Mouse (Mus musculus) stomach, embryonic 15.5 days (tissue): Measurements from ENCODE around the gene Mllt3. TPM values are rescaled to one million over a fixed set of nuclear protein-coding genes. Genes with fewer than 3 reads are reported as not detected.
A peak's percentile ranks its signal among the peaks of the same experiment; 100 is the strongest.

Experiments
- ATAC-seq: fragments of 200-750 bp; cut with Nextera tagmentation; 2 replicates; pipeline ENCODE4 v1.8.0; 2017; ENCODE audit warnings: low read depth, moderate number of reproducible peaks, moderate TSS enrichment; ENCODE audit not compliant: insufficient read depth, low FRiP score
- H3K27ac ChIP-seq: fragments of 300-500 bp; sonication (generic); 2 replicates; pipeline ENCODE4 v1.5.1; 2015; ENCODE audit warnings: mild to moderate bottlenecking, inconsistent platforms
- H3K27me3 ChIP-seq: fragments of 300-500 bp; sonication (generic); replicated peaks from 2 replicates; pipeline ENCODE4 v1.6.1; 2015; ENCODE audit warnings: inconsistent platforms
- H3K36me3 ChIP-seq: fragments of 300-500 bp; sonication (generic); 2 replicates; pipeline ENCODE4 v1.6.1; 2015; ENCODE audit warnings: inconsistent platforms
- H3K4me1 ChIP-seq: fragments of 300-500 bp; sonication (generic); 2 replicates; pipeline ENCODE4 v1.6.1; 2015; ENCODE audit warnings: inconsistent platforms
- H3K4me2 ChIP-seq: fragments of 300-500 bp; sonication (generic); 2 replicates; pipeline ENCODE4 v1.6.1; 2015; ENCODE audit warnings: mild to moderate bottlenecking, inconsistent platforms
- H3K4me3 ChIP-seq: fragments of 300-500 bp; sonication (generic); replicated peaks from 2 replicates; pipeline ENCODE4 v1.5.1; 2015; ENCODE audit warnings: inconsistent platforms
- H3K9ac ChIP-seq: fragments of 300-500 bp; sonication (generic); 2 replicates; pipeline ENCODE4 v1.6.1; 2015; ENCODE audit warnings: inconsistent platforms
- H3K9me3 ChIP-seq: fragments of 300-500 bp; sonication (generic); 2 replicates; pipeline ENCODE4 v1.6.1; 2016; ENCODE audit warnings: inconsistent platforms
- WGBS: fragments of 180-500 bp; shearing (Covaris S2); methylation state at CpG from one replicate; pipeline ENCODE4 v1.1.7; 2015; 5-methylcytosine and 5-hydroxymethylcytosine counted together
- polyA plus RNA-seq: library from polyadenylated mRNA; unstranded; fragments of >200 nt; fragmentation: Nextera tagmentation; extraction: Ambion mirVana; gene quantifications from 2 replicates; pipeline ENCODE4 v1.2.1, GENCODE M21; 2015

Gene Mllt3
- polyA plus RNA-seq, 1 experiment from 2014 or later = 38.7 TPM

GRCm38 (mm10) chr4:88011870-88012572, 21.1 kb downstream of the Mllt3 start:
- Histone ChIP-seq H3K27me3 (no peaks in the 10 kb centered on the region), H3K4me3 (no peak overlapping the region), H3K36me3 (no peaks in the 10 kb centered on the region), H3K9me3 (no peaks in the 10 kb centered on the region), H3K4me2 (no peak overlapping the region), H3K27ac (no peak overlapping the region), H3K9ac (no peak overlapping the region), H3K4me1 (peaks cover 2% of the 10 kb centered on the region; the same call in 1 of the 2 replicates)
- 70% methylated on average over 4 of the region's 4 CpGs for WGBS
- no peak for ATAC-seq

GRCm38 (mm10) chr4:88010441-88010840, 22.7 kb downstream of the Mllt3 start:
- no peak for ATAC-seq
- H3K4me1 ChIP-seq = no peaks in the 10 kb centered on the region; the same call in 1 of the 2 replicates
- H3K4me2 ChIP-seq = no peak overlapping the region
- H3K4me3 ChIP-seq = no peak overlapping the region
- 80% methylated on average over 5 of the region's 5 CpGs for WGBS
- no peak overlapping the region for H3K27ac ChIP-seq
- no peak overlapping the region for H3K9ac ChIP-seq
- no peaks in the 10 kb centered on the region for H3K36me3 ChIP-seq
- no peaks in the 10 kb centered on the region for H3K9me3 ChIP-seq
- H3K27me3 ChIP-seq = no peaks in the 10 kb centered on the region

GRCm38 (mm10) chr4:88005801-88006200, 27.4 kb downstream of the Mllt3 start:
- ATAC-seq = no peak
- no peak overlapping the region for H3K4me2 ChIP-seq
- no peaks in the 10 kb centered on the region for H3K4me1 ChIP-seq
- no peaks in the 10 kb centered on the region for H3K27me3 ChIP-seq
- no peaks in the 10 kb centered on the region for H3K9me3 ChIP-seq
- no peak overlapping the region for H3K9ac ChIP-seq
- H3K27ac ChIP-seq = no peak overlapping the region
- H3K4me3 ChIP-seq = no peak overlapping the region
- 84% methylated on average over 3 of the region's 3 CpGs for WGBS
- H3K36me3 ChIP-seq = no peaks in the 10 kb centered on the region

GRCm38 (mm10) chr4:88003159-88003948, 29.8 kb downstream of the Mllt3 start:
- ATAC-seq = no peak
- Histone ChIP-seq H3K4me1 (no peaks in the 10 kb centered on the region), H3K27me3 (no peaks in the 10 kb centered on the region), H3K36me3 (no peaks in the 10 kb centered on the region), H3K4me3 (no peak overlapping the region), H3K4me2 (no peak overlapping the region), H3K9ac (no peak overlapping the region), H3K27ac (no peak overlapping the region), H3K9me3 (no peaks in the 10 kb centered on the region)
- 47% methylated on average over 9 of the region's 9 CpGs for WGBS

- no peaks in the 10 kb centered on the region for H3K36me3 ChIP-seq
- no peak overlapping the region for H3K9ac ChIP-seq
- H3K27ac ChIP-seq = no peak overlapping the region
- H3K9me3 ChIP-seq = no peaks in the 10 kb centered on the region
- ATAC-seq = no peak
- H3K4me3 ChIP-seq = no peak overlapping the region
- 82% methylated on average over 5 of the region's 5 CpGs for WGBS
- H3K4me2 ChIP-seq = no peak overlapping the region
- H3K4me1 ChIP-seq = peaks cover 3% of the 10 kb centered on the region; the same call in 1 of the 2 replicates
- H3K27me3 ChIP-seq = no peaks in the 10 kb centered on the region
Measured at GRCm38 (mm10) chr4:87991710-87992109, 41.5 kb downstream of the Mllt3 start.

GRCm38 (mm10) chr4:87990940-87991339, 42.2 kb downstream of the Mllt3 start:
- Histone ChIP-seq H3K36me3 (no peaks in the 10 kb centered on the region), H3K4me3 (no peak overlapping the region), H3K4me1 (peaks cover 3% of the 10 kb centered on the region; the same call in 1 of the 2 replicates), H3K4me2 (no peak overlapping the region), H3K9ac (no peak overlapping the region), H3K27ac (no peak overlapping the region), H3K27me3 (no peaks in the 10 kb centered on the region), H3K9me3 (no peaks in the 10 kb centered on the region)
- 80% methylated on average over 5 of the region's 5 CpGs for WGBS
- no peak for ATAC-seq

- Histone ChIP-seq H3K4me1 (peaks cover 20% of the 10 kb centered on the region), H3K9ac (no peak overlapping the region), H3K4me2 (no peak overlapping the region), H3K4me3 (no peak overlapping the region), H3K9me3 (no peaks in the 10 kb centered on the region), H3K27me3 (no peaks in the 10 kb centered on the region), H3K27ac (peak overlapping the region; percentile 65), H3K36me3 (no peaks in the 10 kb centered on the region)
- ATAC-seq = no peak
- WGBS = 48% methylated on average over 4 of the region's 4 CpGs
Measured at GRCm38 (mm10) chr4:87985281-87985680, 47.9 kb downstream of the Mllt3 start.

GRCm38 (mm10) chr4:87984589-87984988, 48.6 kb downstream of the Mllt3 start:
- Histone ChIP-seq H3K4me2 (no peak overlapping the region), H3K4me1 (peaks cover 20% of the 10 kb centered on the region)

GRCm38 (mm10) chr4:87984091-87984490, 49.1 kb downstream of the Mllt3 start:
- 53% methylated on average over 5 of the region's 5 CpGs for WGBS
- Histone ChIP-seq H3K9ac (no peak overlapping the region), H3K4me1 (peaks cover 20% of the 10 kb centered on the region), H3K36me3 (no peaks in the 10 kb centered on the region), H3K27me3 (no peaks in the 10 kb centered on the region), H3K9me3 (no peaks in the 10 kb centered on the region), H3K4me3 (no peak overlapping the region), H3K27ac (peak overlapping the region; percentile 65; the same call in 1 of the 2 replicates), H3K4me2 (no peak overlapping the region)
- ATAC-seq = no peak

More at GRCm38 (mm10) chr4:87984589-87984988, 48.6 kb downstream of the Mllt3 start:
- WGBS = 25% methylated on average over 3 of the region's 3 CpGs
- no peak overlapping the region for H3K9ac ChIP-seq
- no peaks in the 10 kb centered on the region for H3K9me3 ChIP-seq
- no peaks in the 10 kb centered on the region for H3K36me3 ChIP-seq
- no peaks in the 10 kb centered on the region for H3K27me3 ChIP-seq
- H3K4me3 ChIP-seq = no peak overlapping the region
- H3K27ac ChIP-seq = peak overlapping the region; percentile 65
- peak; percentile 87 for ATAC-seq

- Histone ChIP-seq H3K4me1 (peaks cover 33% of the 10 kb centered on the region), H3K27me3 (no peaks in the 10 kb centered on the region), H3K4me2 (no peak overlapping the region), H3K36me3 (no peaks in the 10 kb centered on the region), H3K4me3 (no peak overlapping the region), H3K9ac (no peak overlapping the region), H3K9me3 (no peaks in the 10 kb centered on the region), H3K27ac (no peak overlapping the region)
- no peak for ATAC-seq
- WGBS = 45% methylated on average over 5 of the region's 5 CpGs
Measured at GRCm38 (mm10) chr4:87982578-87982977, 50.6 kb downstream of the Mllt3 start.

- H3K9ac ChIP-seq = no peak overlapping the region
- no peak overlapping the region for H3K4me2 ChIP-seq
- WGBS = 27% methylated on average over 11 of the region's 11 CpGs
- H3K27me3 ChIP-seq = no peaks in the 10 kb centered on the region
- H3K36me3 ChIP-seq = no peaks in the 10 kb centered on the region
- H3K9me3 ChIP-seq = no peaks in the 10 kb centered on the region
- ATAC-seq = no peak
- peaks cover 19% of the 10 kb centered on the region; the same call in 1 of the 2 replicates for H3K4me1 ChIP-seq
- H3K27ac ChIP-seq = no peak overlapping the region
- H3K4me3 ChIP-seq = no peak overlapping the region
Measured at GRCm38 (mm10) chr4:87977820-87978448, 55.2 kb downstream of the Mllt3 start.

GRCm38 (mm10) chr4:87965836-87966235, 67.3 kb downstream of the Mllt3 start:
- Histone ChIP-seq H3K4me3 (no peak overlapping the region), H3K4me1 (no peaks in the 10 kb centered on the region; the same call in 1 of the 2 replicates), H3K27me3 (no peaks in the 10 kb centered on the region), H3K4me2 (no peak overlapping the region), H3K9ac (no peak overlapping the region), H3K36me3 (no peaks in the 10 kb centered on the region), H3K27ac (no peak overlapping the region), H3K9me3 (no peaks in the 10 kb centered on the region)
- WGBS = 79% methylated on average over 7 of the region's 7 CpGs
- no peak for ATAC-seq
